Mouse (Mus musculus) liver, adult 2 months (tissue): Measurements from ENCODE around the gene Tex2. TPM values are rescaled to one million over a fixed set of nuclear protein-coding genes. Genes with fewer than 3 reads are reported as not detected.
A peak's percentile ranks its signal among the peaks of the same experiment; 100 is the strongest.

Experiments used
- DNase-seq: peaks from one replicate; pipeline ENCODE4 v3.0.0-alpha.2; 2011; ENCODE audit warnings: low read depth, low spot score; ENCODE audit errors: extremely low read depth
- H3K27ac ChIP-seq: fragments of 200-500 bp; replicated peaks from 2 replicates; pipeline ENCODE4 v1.5.1; 2012; ENCODE audit warnings: low read depth, mild to moderate bottlenecking, control low read depth, inconsistent platforms, low read length; ENCODE audit not compliant: insufficient read depth
- H3K27me3 ChIP-seq: fragments of 200-500 bp; 2 replicates; pipeline ENCODE4 v1.6.1; 2012; ENCODE audit warnings: mild to moderate bottlenecking, moderate library complexity, low read length, inconsistent platforms; ENCODE audit not compliant: control insufficient read depth, insufficient read depth
- H3K36me3 ChIP-seq: fragments of 200-500 bp; 2 replicates; pipeline ENCODE4 v1.6.1; 2012; ENCODE audit warnings: low read length, inconsistent platforms; ENCODE audit not compliant: control insufficient read depth, insufficient read depth
- H3K4me1 ChIP-seq: fragments of 200-500 bp; 2 replicates; pipeline ENCODE4 v1.6.1; 2011; ENCODE audit warnings: low read length; ENCODE audit not compliant: control insufficient read depth, insufficient read depth
- H3K4me3 ChIP-seq: fragments of 200-500 bp; 2 replicates; pipeline ENCODE4 v1.5.1; 2011; ENCODE audit warnings: low read depth, mild to moderate bottlenecking, control low read depth, low read length, moderate library complexity; ENCODE audit not compliant: insufficient read depth
- H3K79me2 ChIP-seq: fragments of 200-500 bp; 2 replicates; pipeline ENCODE4 v1.6.1; 2012; ENCODE audit warnings: inconsistent platforms, mild to moderate bottlenecking, low read length, moderate library complexity; ENCODE audit not compliant: control insufficient read depth, insufficient read depth
- H3K9ac ChIP-seq: fragments of 200-500 bp; 2 replicates; pipeline ENCODE4 v1.6.1; 2012; ENCODE audit warnings: low read depth, mild to moderate bottlenecking, control low read depth, inconsistent platforms, low read length
- CTCF ChIP-seq: fragments of 200-500 bp; IDR thresholded peaks from 2 replicates; pipeline ENCODE4 v1.5.1; 2011; ENCODE audit warnings: low read depth, low read length, control low read depth
- POLR2A ChIP-seq: fragments of 200-500 bp; IDR thresholded peaks from 2 replicates; pipeline ENCODE4 v1.6.1; 2011; ENCODE audit warnings: low read length, control low read depth; ENCODE audit not compliant: insufficient read depth; ENCODE audit errors: extremely low read depth
- WGBS: fragments of 180-500 bp; shearing (Covaris S2); methylation state at CpG from one replicate; pipeline ENCODE4 v1.1.7; 2018; 5-methylcytosine and 5-hydroxymethylcytosine counted together
- polyA plus RNA-seq: library from polyadenylated mRNA; depleted of rRNA; stranded (reverse); fragments of >200 nt; gene quantifications from 2 replicates; pipeline ENCODE4 v1.2.3, GENCODE M21; 2012
- total RNA-seq: library from RNA; depleted of rRNA; stranded (reverse); fragments of >200 nt; gene quantifications from 2 replicates; pipeline ENCODE4 v1.2.3, GENCODE M21; 2014

Gene Tex2
- total and polyA plus RNA-seq, 2 experiments = 45.3 to 60.4 TPM

DNA sequence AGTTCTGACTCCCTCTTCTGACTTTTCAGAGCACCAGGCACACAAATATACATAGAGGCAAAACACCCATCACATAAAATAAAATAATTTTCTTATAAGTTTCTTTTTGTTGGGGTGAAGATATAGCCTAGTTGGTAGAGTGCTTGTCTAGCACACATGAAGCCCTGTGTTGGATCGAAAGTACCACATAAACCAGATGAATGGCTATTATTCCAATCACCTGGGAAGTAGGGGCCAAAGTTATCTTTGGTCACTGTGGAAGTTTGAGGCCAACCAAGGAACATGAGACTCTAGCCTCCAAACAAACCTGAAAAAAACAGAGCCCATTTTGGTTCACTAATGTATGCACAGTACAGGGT lies 147.7 kb downstream of the Tex2 start:
- WGBS = 96% methylated on average over 1 of the region's 1 CpGs
- TF ChIP-seq CTCF (no peak), POLR2A (no peak)

DNA sequence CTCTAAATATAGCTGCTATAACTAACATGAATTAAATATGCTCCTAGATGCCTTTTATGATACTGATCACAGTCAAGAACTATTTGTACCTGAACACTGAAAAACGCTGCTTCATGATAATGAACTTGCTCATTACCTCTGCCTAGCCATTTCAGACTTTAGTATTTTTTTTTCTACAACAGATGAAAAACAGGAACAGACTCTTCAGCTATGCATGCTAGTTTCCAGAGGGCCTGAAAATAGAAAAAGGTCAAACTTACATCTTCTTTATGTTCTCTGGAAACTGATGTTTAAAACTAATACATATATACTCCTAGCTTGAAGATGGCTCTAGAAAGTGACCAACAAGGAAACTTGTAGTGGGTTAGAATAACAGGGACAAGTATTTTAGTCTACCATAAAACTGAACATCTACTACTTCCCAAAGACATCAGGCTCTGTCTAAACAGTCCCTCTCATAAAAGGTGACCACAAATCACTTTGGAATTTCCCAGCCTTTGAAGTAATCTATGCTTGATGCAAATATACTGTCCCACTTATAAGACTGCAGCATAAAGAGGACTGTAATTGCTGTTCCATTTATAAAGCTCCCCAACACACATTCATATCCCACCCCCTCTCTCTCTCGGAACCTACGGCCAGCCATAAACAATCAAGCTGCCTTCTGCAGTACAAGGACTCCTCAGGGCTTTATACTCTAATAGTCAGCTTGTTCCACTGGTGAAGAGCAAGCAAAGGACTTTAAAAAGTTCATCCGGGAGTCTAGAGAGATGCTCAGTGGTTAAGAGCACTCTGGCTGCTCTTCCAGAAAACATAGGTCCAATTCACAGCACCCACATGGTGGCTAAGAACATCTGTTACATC lies 148.3 kb downstream of the Tex2 start:
- WGBS = 86% methylated on average over 4 of the region's 4 CpGs

More for the DNA sequence above, 147.7 kb downstream of the Tex2 start:
- no peaks in the 10 kb centered on the region for H3K27me3 ChIP-seq
- no peak overlapping the region for H3K27ac ChIP-seq
- H3K4me1 ChIP-seq = peaks cover 51% of the 10 kb centered on the region
- no peaks in the 10 kb centered on the region for H3K36me3 ChIP-seq
- peaks cover 48% of the 10 kb centered on the region for H3K79me2 ChIP-seq
- H3K4me3 ChIP-seq = no peak overlapping the region
- H3K9ac ChIP-seq = no peak overlapping the region
- no peak for DNase-seq

DNA sequence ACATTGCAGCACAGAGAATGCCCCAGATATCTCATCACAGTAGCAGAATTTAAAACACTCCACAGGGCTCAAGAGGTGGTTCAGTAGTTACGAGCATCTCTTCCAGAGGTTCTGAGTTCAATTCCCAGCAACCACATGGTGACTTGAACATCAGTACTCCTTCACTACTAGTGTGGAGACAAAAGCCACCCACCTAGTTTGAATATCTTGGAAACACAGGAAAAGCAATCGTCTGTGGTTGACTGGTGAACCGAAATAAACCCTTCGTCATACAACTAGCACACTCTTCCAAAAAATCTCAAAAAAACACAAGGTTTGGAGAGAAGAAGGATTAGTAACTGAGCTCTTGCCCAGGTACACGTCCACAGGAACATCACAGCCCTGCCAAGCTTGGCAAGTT lies 149.4 kb downstream of the Tex2 start:
- H3K9ac ChIP-seq = no peak overlapping the region
- H3K27ac ChIP-seq = 0 out of 2 replicates have a peak overlapping the region, but pooled peaks have one; percentile 14
- peaks cover 46% of the 10 kb centered on the region for H3K4me1 ChIP-seq
- peaks cover 2% of the 10 kb centered on the region; the same call in 1 of the 2 replicates for H3K36me3 ChIP-seq
- TF ChIP-seq CTCF = no peak
- no peak for TF ChIP-seq POLR2A
- no peak overlapping the region for H3K4me3 ChIP-seq
- H3K27me3 ChIP-seq = no peaks in the 10 kb centered on the region
- WGBS = 20% methylated on average over 5 of the region's 5 CpGs
- peaks cover 46% of the 10 kb centered on the region for H3K79me2 ChIP-seq
- DNase-seq = peak; percentile 74

More for the DNA sequence above, 148.3 kb downstream of the Tex2 start:
- Histone ChIP-seq H3K9ac (no peak overlapping the region), H3K4me3 (no peak overlapping the region), H3K36me3 (no peaks in the 10 kb centered on the region), H3K27ac (no peak overlapping the region), H3K4me1 (peaks cover 51% of the 10 kb centered on the region), H3K79me2 (peaks cover 49% of the 10 kb centered on the region), H3K27me3 (no peaks in the 10 kb centered on the region)
- no peak for DNase-seq
- TF ChIP-seq POLR2A (no peak), CTCF (no peak)

DNA sequence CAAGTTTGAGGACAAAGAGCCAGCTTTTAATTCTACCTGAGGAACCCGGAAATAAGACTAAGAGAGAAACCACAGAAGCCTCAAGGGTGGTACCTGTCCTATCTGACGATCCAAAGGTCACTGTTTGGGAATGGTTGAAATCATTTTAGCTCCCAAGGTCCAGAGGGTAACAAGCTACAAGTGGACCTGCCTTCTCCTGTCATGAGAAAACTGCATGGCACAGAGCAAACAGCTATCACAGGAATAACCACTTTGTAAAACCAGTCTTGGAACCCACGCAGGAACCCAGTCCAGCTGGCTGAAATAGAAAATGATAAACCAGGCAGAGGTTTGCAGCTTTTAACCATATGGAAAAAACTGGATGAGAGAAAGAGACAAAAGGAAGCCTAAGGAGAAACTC lies 150.9 kb downstream of the Tex2 start:
- no peak for TF ChIP-seq POLR2A
- TF ChIP-seq CTCF = no peak
- WGBS = 21% methylated on average over 3 of the region's 3 CpGs
- DNase-seq = peak; percentile 97
- peaks cover 36% of the 10 kb centered on the region for H3K4me1 ChIP-seq
- H3K27ac ChIP-seq = peak overlapping the region; percentile 76
- H3K9ac ChIP-seq = no peak overlapping the region
- peaks cover 11% of the 10 kb centered on the region; the same call in 1 of the 2 replicates for H3K36me3 ChIP-seq
- H3K79me2 ChIP-seq = peaks cover 39% of the 10 kb centered on the region; the same call in 1 of the 2 replicates
- no peaks in the 10 kb centered on the region for H3K27me3 ChIP-seq
- H3K4me3 ChIP-seq = no peak overlapping the region

DNA sequence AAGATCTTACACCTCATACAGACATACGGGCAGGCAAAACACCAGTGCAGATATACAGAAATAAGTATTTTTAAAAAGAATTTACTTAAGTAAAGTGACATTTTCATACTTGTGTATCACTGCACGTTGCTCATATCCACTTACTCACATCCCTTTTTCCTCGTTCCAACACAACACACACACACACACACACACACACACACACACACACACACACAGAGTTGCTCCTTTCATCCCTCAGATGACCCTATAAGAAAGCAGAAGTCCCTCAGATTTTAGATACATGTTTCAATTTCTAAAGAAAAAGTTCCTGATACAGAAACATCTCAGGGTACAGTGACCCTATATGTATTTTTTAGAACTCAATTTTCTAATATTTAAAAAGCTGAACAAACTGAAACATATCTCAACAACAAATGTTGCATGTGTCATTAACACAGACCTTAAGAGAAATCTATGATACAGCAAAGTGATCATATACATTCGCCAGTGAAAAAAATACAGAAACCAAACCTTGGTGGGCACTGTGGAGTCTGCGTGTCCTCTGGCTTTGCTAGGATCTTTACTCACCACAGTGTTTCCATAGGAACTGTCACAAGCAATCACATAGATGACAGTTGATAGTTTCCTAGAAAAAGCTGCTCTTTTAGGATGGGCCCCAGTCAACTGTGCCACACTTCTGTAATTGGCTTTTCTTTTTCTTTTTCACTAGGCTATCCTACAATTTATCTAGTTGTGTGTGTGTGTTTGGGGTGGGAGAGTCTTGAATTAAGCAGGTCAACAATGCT lies 151.9 kb downstream of the Tex2 start:
- no peak for DNase-seq
- Histone ChIP-seq H3K27ac (peak overlapping the region; percentile 76; the same call in 1 of the 2 replicates), H3K4me1 (peaks cover 33% of the 10 kb centered on the region), H3K36me3 (peaks cover 19% of the 10 kb centered on the region; the same call in 1 of the 2 replicates), H3K4me3 (no peak overlapping the region), H3K27me3 (no peaks in the 10 kb centered on the region), H3K79me2 (peaks cover 39% of the 10 kb centered on the region; the same call in 1 of the 2 replicates), H3K9ac (no peak overlapping the region)
- 77% methylated on average over 5 of the region's 5 CpGs for WGBS
- TF ChIP-seq CTCF (no peak), POLR2A (no peak)
